9 mouse cellular contexts compared by ENCODE assay signal in genomic region chr6:30551644-30552580, GRCm38 (mm10). TPM values are rescaled to one million over a fixed set of nuclear protein-coding genes. Genes with fewer than 3 reads are reported as not detected.
DNase-seq lines count a peak whose midpoint lies in the region; ATAC-seq and TF ChIP-seq lines count a peak whose summit lies in the region.
"Had no signal": no experiment of that assay in that cellular context is flagged by ENCODE, and none has a peak within 500 bp of the region (broad histone marks: within the 10 kb centered on the region; RNA-seq: fewer than 3 reads in every experiment).

No protein-coding gene starts in this region.

- H3K9ac ChIP-seq in heart, embryonic 14.5 days (ENCODE audit: low read length), result peak overlapping the region; percentile 35
- H3K9ac ChIP-seq in intestine, embryonic 15.5 days, result no peak overlapping the region

- 0 out of 4 replicates have a peak overlapping the region, but pooled peaks of 1 of the 2 experiments have one; percentile 2 for H3K4me3 ChIP-seq in heart, embryonic 14.5 days (ENCODE audit: control insufficient read depth in 1 of 2, insufficient read depth in 1 of 2, low read depth in 1 of 2, low read length in 2 of 2)
- H3K4me3 ChIP-seq in intestine, embryonic 15.5 days (replicated peaks), result no peak overlapping the region
- peak overlapping the region; percentile 44 for H3K4me3 ChIP-seq in olfactory bulb, adult 2 months (ENCODE audit: insufficient read depth, low read depth, low read length)

- WGBS in heart, embryonic 14.5 days, result 36% methylated on average over 23 of the region's 23 CpGs
- 33% methylated on average over 23 of the region's 23 CpGs for WGBS in intestine, embryonic 15.5 days
- WGBS in olfactory bulb, adult 2 months, result 8% methylated on average over 23 of the region's 23 CpGs

- peak overlapping the region; percentile 43 for H3K4me2 ChIP-seq in heart, embryonic 14.5 days (ENCODE audit: low read length)
- peak overlapping the region; percentile 28 for H3K4me2 ChIP-seq in intestine, embryonic 15.5 days (replicated peaks)

- peaks cover 18 to 29% of the 10 kb centered on the region in 2 experiments for H3K4me1 ChIP-seq in heart, embryonic 14.5 days (ENCODE audit: control insufficient read depth in 2 of 2, insufficient read depth in 2 of 2, low read length in 2 of 2)
- H3K4me1 ChIP-seq in intestine, embryonic 15.5 days (replicated peaks), result peaks cover 14% of the 10 kb centered on the region
- H3K4me1 ChIP-seq in olfactory bulb, adult 2 months (ENCODE audit: control insufficient read depth, insufficient read depth, low read length), result peaks cover 19% of the 10 kb centered on the region

- no peak for ATAC-seq in heart, embryonic 14.5 days (ENCODE audit: insufficient number of reproducible peaks, insufficient read depth, low FRiP score, low read depth)
- no peak for ATAC-seq in intestine, embryonic 15.5 days

- peak overlapping the region in 1 of 2 experiments; percentile 8; a peak in 1 of 4 replicates for H3K27ac ChIP-seq in heart, embryonic 14.5 days (replicated peaks in 1 of 2; ENCODE audit: control insufficient read depth in 1 of 2, insufficient read depth in 1 of 2, low read depth in 2 of 2, low read length in 2 of 2)
- no peak overlapping the region for H3K27ac ChIP-seq in intestine, embryonic 15.5 days
- H3K27ac ChIP-seq in olfactory bulb, adult 2 months (ENCODE audit: insufficient read depth, low read depth, low read length), result peak overlapping the region; percentile 91

- no peaks in the 10 kb centered on the region for H3K9me3 ChIP-seq in heart, embryonic 14.5 days (ENCODE audit: control insufficient read depth, low read length)
- H3K9me3 ChIP-seq in intestine, embryonic 15.5 days, result no peaks in the 10 kb centered on the region

- intact Hi-C loops in heart, postnatal 10 days (cut with DNase I), result loop anchor here (5.0 kb wide), 1 partner anchor 140 kb away; the partner anchor contains the start of gene Cep41

- no peak for DNase-seq in heart, postnatal 10 days
- DNase-seq in ES-CJ7 (ENCODE audit: low read depth, low spot score), result peak; percentile 78
- peak; percentile 90 for DNase-seq in embryo, embryonic 11 days
- no peak for DNase-seq in T-cell, adult 2 months (ENCODE audit: low spot score)
- no peak for DNase-seq in adrenal gland, postnatal 4 days (ENCODE audit: low spot score in 2 of 2)

- TF ChIP-seq POLR2A in olfactory bulb, adult 2 months (IDR thresholded peaks at IDR 0.05; ENCODE audit: insufficient read depth, low read depth, low read length), result no peak

- no peaks in the 10 kb centered on the region for H3K36me3 ChIP-seq in heart, embryonic 14.5 days (ENCODE audit: control insufficient read depth, insufficient read depth, low read length)
- no peaks in the 10 kb centered on the region for H3K36me3 ChIP-seq in intestine, embryonic 15.5 days

- H3K27me3 ChIP-seq in heart, embryonic 14.5 days (ENCODE audit: control insufficient read depth, insufficient read depth, low read length), result no peaks in the 10 kb centered on the region
- no peaks in the 10 kb centered on the region for H3K27me3 ChIP-seq in intestine, embryonic 15.5 days (replicated peaks)

- no peak for TF ChIP-seq CTCF in olfactory bulb, adult 2 months (IDR thresholded peaks at IDR 0.05; ENCODE audit: insufficient read depth, low read depth, low read length)

RNA-seq across cellular contexts. Expression of gene Cpa2, which starts 10.5 kb away (rescaled TPM):
- 2.2 and 4.8 TPM in 2 replicates for polyA plus RNA-seq in heart, embryonic 14.5 days (2014; fragmentation: Nextera tagmentation; extraction: Ambion mirVana)
- under 1 TPM; 0.17 to 0.65 TPM for total RNA-seq in heart, postnatal 10 days (2021)
- polyA plus RNA-seq in intestine, embryonic 15.5 days (2015; fragmentation: Nextera tagmentation; extraction: Ambion mirVana), result 327 and 654 TPM in 2 replicates
- polyA plus RNA-seq in olfactory bulb, adult 2 months (2012; ENCODE audit: insufficient read depth, insufficient read length, low replicate concordance, missing spikeins), result not detected in 2 replicates
- 100 to 1,000 TPM in 1 of 2 experiments, 1 to 10 TPM in 1; 2.1 to 257 TPM for total RNA-seq in adrenal gland, postnatal 4 days (2021)

RNA-seq across cellular contexts. Expression of gene Cpa4, which starts 16.3 kb away (rescaled TPM):
- 2.5 TPM in 2 replicates for polyA plus RNA-seq in heart, embryonic 14.5 days (2014; fragmentation: Nextera tagmentation; extraction: Ambion mirVana)
- total RNA-seq in heart, postnatal 10 days (2021), result under 1 TPM in 1 of 2 experiments, not detected in 1; 0.10 TPM
- polyA plus RNA-seq in intestine, embryonic 15.5 days (2015; fragmentation: Nextera tagmentation; extraction: Ambion mirVana), result 0.59 and 0.77 TPM in 2 replicates
- not detected in 2 replicates for polyA plus RNA-seq in olfactory bulb, adult 2 months (2012; ENCODE audit: insufficient read depth, insufficient read length, low replicate concordance, missing spikeins)
- 1 to 10 TPM; 2.9 to 3.2 TPM for total RNA-seq in adrenal gland, postnatal 4 days (2021)
- total RNA-seq: hematopoietic stem cell, adult 5-6 weeks had no signal

RNA-seq across cellular contexts. Expression of gene Ssmem1, which starts 42.3 kb away (rescaled TPM):
- polyA plus RNA-seq in heart, embryonic 14.5 days (2014; fragmentation: Nextera tagmentation; extraction: Ambion mirVana), result not detected in 2 replicates
- not detected for total RNA-seq in heart, postnatal 10 days (2021)
- not detected in 2 replicates for polyA plus RNA-seq in intestine, embryonic 15.5 days (2015; fragmentation: Nextera tagmentation; extraction: Ambion mirVana)
- polyA plus RNA-seq in olfactory bulb, adult 2 months (2012; ENCODE audit: insufficient read depth, insufficient read length, low replicate concordance, missing spikeins), result not detected in 2 replicates
- total RNA-seq in adrenal gland, postnatal 4 days (2021), result under 1 TPM; 0.45 to 0.59 TPM
- total RNA-seq: hematopoietic stem cell, adult 5-6 weeks had no signal

RNA-seq across cellular contexts. Expression of gene Tmem209, which starts 42.3 kb away (rescaled TPM):
- 25.4 and 26.3 TPM in 2 replicates for polyA plus RNA-seq in heart, embryonic 14.5 days (2014; fragmentation: Nextera tagmentation; extraction: Ambion mirVana)
- total RNA-seq in heart, postnatal 10 days (2021), result 10 to 100 TPM; 12.0 to 13.3 TPM
- 31.5 and 33.6 TPM in 2 replicates for polyA plus RNA-seq in intestine, embryonic 15.5 days (2015; fragmentation: Nextera tagmentation; extraction: Ambion mirVana)
- not detected in 2 replicates for polyA plus RNA-seq in olfactory bulb, adult 2 months (2012; ENCODE audit: insufficient read depth, insufficient read length, low replicate concordance, missing spikeins)
- 10 to 100 TPM; 36.1 to 36.9 TPM for total RNA-seq in adrenal gland, postnatal 4 days (2021)

RNA-seq across cellular contexts. Expression of gene Cpa5, which starts 58.9 kb away (rescaled TPM):
- polyA plus RNA-seq in heart, embryonic 14.5 days (2014; fragmentation: Nextera tagmentation; extraction: Ambion mirVana), result 0.74 TPM in 2 replicates
- not detected for total RNA-seq in heart, postnatal 10 days (2021)
- 0.25 TPM in 2 replicates for polyA plus RNA-seq in intestine, embryonic 15.5 days (2015; fragmentation: Nextera tagmentation; extraction: Ambion mirVana)
- not detected in 2 replicates for polyA plus RNA-seq in olfactory bulb, adult 2 months (2012; ENCODE audit: insufficient read depth, insufficient read length, low replicate concordance, missing spikeins)
- not detected for total RNA-seq in adrenal gland, postnatal 4 days (2021)
- total RNA-seq: hematopoietic stem cell, adult 5-6 weeks had no signal

Comparison
In these comparisons a context has a peak if more than half of its experiments do, and no peak if none do; other contexts are left out.
1. DNase-seq: peak in ES-CJ7 (single experiment) and embryo, embryonic 11 days (single experiment); none in heart, postnatal 10 days (0 of 2), T-cell, adult 2 months (single experiment) and adrenal gland, postnatal 4 days (0 of 2).
2. RNA of gene Cpa2, which starts 10.5 kb away (polyA plus RNA-seq): 327 to 654 TPM in intestine, embryonic 15.5 days; 2.2 to 4.8 TPM in heart, embryonic 14.5 days and not detected in olfactory bulb, adult 2 months; every median in the first group is over 10 times any median in the second.